9 mouse cellular contexts compared by ENCODE assay signal in genomic region chr13:59856286-59857070, GRCm38 (mm10). TPM values are rescaled to one million over a fixed set of nuclear protein-coding genes. Genes with fewer than 3 reads are reported as not detected.
DNase-seq lines count a peak whose midpoint lies in the region; ATAC-seq and TF ChIP-seq lines count a peak whose summit lies in the region.
"Had no signal": no experiment of that assay in that cellular context is flagged by ENCODE, and none has a peak within 500 bp of the region (broad histone marks: within the 10 kb centered on the region; RNA-seq: fewer than 3 reads in every experiment).

No protein-coding gene starts in this region.

- no peaks in the 10 kb centered on the region for H3K36me3 ChIP-seq in ES-Bruce4 (ENCODE audit: control insufficient read depth, insufficient read depth, low read length, poor library complexity, severe bottlenecking)
- no peaks in the 10 kb centered on the region for H3K36me3 ChIP-seq in lung, postnatal 0 days (ENCODE audit: insufficient read depth, low read length)
- H3K36me3 ChIP-seq: liver, embryonic 15.5 days had no signal

- no peak overlapping the region for H3K9ac ChIP-seq in ES-Bruce4 (ENCODE audit: low read depth, poor library complexity, severe bottlenecking)
- H3K9ac ChIP-seq in lung, postnatal 0 days (replicated peaks; ENCODE audit: low read depth), result no peak overlapping the region
- H3K9ac ChIP-seq: liver, embryonic 15.5 days had no signal

- WGBS in lung, postnatal 0 days, result 53% methylated on average over 20 of the region's 20 CpGs

- TF ChIP-seq CTCF in ES-Bruce4 (IDR thresholded peaks at IDR 0.05; ENCODE audit: low read depth, low read length), result peak; percentile 91
- TF ChIP-seq CTCF in lung, postnatal 0 days (IDR thresholded peaks at IDR 0.05), result peak; percentile 92

- no peak for TF ChIP-seq POLR2A in ES-Bruce4 (IDR thresholded peaks at IDR 0.05; ENCODE audit: insufficient read depth, low read length)

- no peak for TF ChIP-seq EP300 in ES-Bruce4 (IDR thresholded peaks at IDR 0.05; ENCODE audit: insufficient read depth, low read depth, low read length)
- TF ChIP-seq EP300 in lung, postnatal 0 days (IDR thresholded peaks at IDR 0.05), result no peak

- no peaks in the 10 kb centered on the region for H3K9me3 ChIP-seq in ES-Bruce4 (replicated peaks; ENCODE audit: control insufficient read depth, insufficient read depth, low read length, poor library complexity, severe bottlenecking)
- H3K9me3 ChIP-seq in lung, postnatal 0 days (ENCODE audit: low read length), result no peaks in the 10 kb centered on the region
- H3K9me3 ChIP-seq: liver, embryonic 15.5 days had no signal

- H3K4me1 ChIP-seq in ES-Bruce4 (ENCODE audit: control insufficient read depth, insufficient read depth, low read length), result no peaks in the 10 kb centered on the region
- no peaks in the 10 kb centered on the region for H3K4me1 ChIP-seq in lung, postnatal 0 days (ENCODE audit: insufficient read depth, low read depth, low read length)

- ATAC-seq in lung, postnatal 0 days, result peak; percentile 40

- H3K27ac ChIP-seq in ES-Bruce4 (ENCODE audit: insufficient read depth, low read length), result no peak overlapping the region
- H3K27ac ChIP-seq in lung, postnatal 0 days (ENCODE audit: low read length), result no peak overlapping the region
- H3K27ac ChIP-seq: liver, embryonic 15.5 days had no signal

- DNase-seq in kidney, adult 18-20 months, result peak; percentile 66
- no peak for DNase-seq in kidney, adult 11 months
- peak; percentile 72 to 74 for DNase-seq in cerebellum, postnatal 10 days
- peak; percentile 65 for DNase-seq in frontal cortex, postnatal 36 days (ENCODE audit: low spot score in 2 of 2)
- DNase-seq in kidney, postnatal 10 days, result peak; percentile 78
- peak; percentile 69 for DNase-seq in lung, postnatal 0 days (ENCODE audit: low spot score)
- DNase-seq in thymus, postnatal 0 days (ENCODE audit: low spot score), result peak; percentile 15

- no peaks in the 10 kb centered on the region for H3K27me3 ChIP-seq in ES-Bruce4 (ENCODE audit: control insufficient read depth, insufficient read depth, low read length, poor library complexity, severe bottlenecking)
- 0 out of 2 replicates have a peak, but pooled peaks cover 4% of the 10 kb centered on the region for H3K27me3 ChIP-seq in lung, postnatal 0 days (replicated peaks; ENCODE audit: insufficient read depth, low read length)

- H3K4me3 ChIP-seq in ES-Bruce4 (ENCODE audit: low read depth, low read length), result no peak overlapping the region
- H3K4me3 ChIP-seq in lung, postnatal 0 days (ENCODE audit: low read depth, low read length), result no peak overlapping the region
- H3K4me3 ChIP-seq: liver, embryonic 15.5 days had no signal

- H3K4me2 ChIP-seq in lung, postnatal 0 days (replicated peaks; ENCODE audit: low read depth, low read length), result no peak overlapping the region
- H3K4me2 ChIP-seq: liver, embryonic 15.5 days had no signal

RNA-seq across cellular contexts. Expression of gene Tut7, which starts 33.5 kb away (rescaled TPM):
- 87.9 and 99.1 TPM in 2 replicates for polyA plus RNA-seq in ES-Bruce4 (2011; ENCODE audit: insufficient read depth, insufficient read length, low read depth, missing spikeins)
- 41.5 and 50.4 TPM in 2 replicates for polyA plus RNA-seq in lung, postnatal 0 days (2015; fragmentation: Nextera tagmentation; extraction: Ambion mirVana)
- polyA plus RNA-seq in thymus, postnatal 0 days (2015; fragmentation: Nextera tagmentation; extraction: Ambion mirVana), result 52.1 and 68.0 TPM in 2 replicates
